Mouse (Mus musculus): ENCODE measurements around the gene Mypn.

The Mypn gene

DNA sequence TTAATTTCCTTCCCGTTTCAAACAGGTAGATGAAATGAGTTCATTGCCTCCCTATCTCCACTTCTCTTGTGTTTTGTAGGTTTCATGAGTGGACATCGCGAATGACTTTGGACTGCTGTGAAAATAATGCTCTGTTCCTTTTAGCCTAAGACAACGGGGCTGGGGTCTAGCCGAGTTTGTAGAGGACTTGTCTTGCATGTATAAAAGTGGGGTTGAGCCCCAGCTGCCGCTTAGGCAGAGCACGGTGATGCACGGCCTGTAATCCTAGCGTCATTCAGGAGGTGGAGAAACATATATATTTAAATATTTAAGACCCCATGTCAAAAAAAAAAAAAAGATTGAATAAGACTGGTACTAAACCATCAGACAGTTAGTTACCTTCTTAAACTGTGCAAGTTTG, 103.1 kb downstream of the Mypn start:
- no peak for DNase-seq (ENCODE audit: low spot score in 2 of 2)

GRCm38 (mm10) chr10:63099941-63100562, 103.7 kb downstream of the Mypn start:
- peak; percentile 39 to 70 for DNase-seq (ENCODE audit: low spot score in 2 of 2)

DNA sequence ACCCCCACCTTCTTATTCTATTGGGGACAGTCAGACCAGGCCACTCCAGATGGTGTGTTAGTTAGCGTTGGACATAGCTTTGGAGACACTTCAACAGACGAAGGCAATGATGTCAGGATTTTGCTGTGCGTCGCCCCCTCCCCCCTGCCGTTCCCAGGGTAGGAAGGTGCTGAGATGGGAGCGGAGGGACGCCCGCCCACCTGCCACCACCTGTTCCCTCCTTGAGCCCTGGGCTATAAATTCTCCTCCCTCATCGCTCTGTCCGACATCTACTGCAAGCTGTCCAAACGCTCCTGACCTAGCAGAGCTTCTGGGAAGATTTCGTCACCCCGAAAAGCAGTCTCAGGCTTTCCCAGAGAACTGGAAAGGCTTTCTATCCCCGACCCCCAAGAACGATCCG, 104.2 kb downstream of the Mypn start, which contains the start of gene Atoh7:
TSS of gene Atoh7 (plus strand) at position 131 of the 400 bp plus-strand sequence.
- no peak for DNase-seq (ENCODE audit: low spot score in 2 of 2)

- DNase-seq (ENCODE audit: low spot score in 2 of 2), result no peak
Observed at GRCm38 (mm10) chr10:63098191-63098590, 105.6 kb downstream of the Mypn start.

DNA sequence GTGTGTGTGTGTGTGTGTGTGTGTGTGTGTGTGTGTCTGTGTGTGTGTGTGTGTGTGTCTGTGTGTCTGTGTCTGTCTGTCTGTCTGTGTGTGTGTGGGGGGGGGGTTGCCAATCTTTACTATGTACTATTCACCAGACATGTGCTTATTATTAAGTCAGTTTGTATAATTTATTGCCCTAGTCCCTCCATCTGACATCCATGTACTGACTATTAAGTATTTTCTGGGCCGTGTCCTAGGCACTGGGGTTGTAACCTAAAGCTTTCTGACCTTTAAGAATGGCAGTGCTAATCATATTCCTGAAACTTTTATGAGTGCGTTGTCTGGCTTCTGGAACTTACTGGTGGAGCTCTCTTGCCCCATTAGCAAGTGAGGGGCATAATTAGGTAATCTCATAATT, 107.0 kb downstream of the Mypn start:
- no peak for DNase-seq (ENCODE audit: low spot score in 2 of 2)

DNA sequence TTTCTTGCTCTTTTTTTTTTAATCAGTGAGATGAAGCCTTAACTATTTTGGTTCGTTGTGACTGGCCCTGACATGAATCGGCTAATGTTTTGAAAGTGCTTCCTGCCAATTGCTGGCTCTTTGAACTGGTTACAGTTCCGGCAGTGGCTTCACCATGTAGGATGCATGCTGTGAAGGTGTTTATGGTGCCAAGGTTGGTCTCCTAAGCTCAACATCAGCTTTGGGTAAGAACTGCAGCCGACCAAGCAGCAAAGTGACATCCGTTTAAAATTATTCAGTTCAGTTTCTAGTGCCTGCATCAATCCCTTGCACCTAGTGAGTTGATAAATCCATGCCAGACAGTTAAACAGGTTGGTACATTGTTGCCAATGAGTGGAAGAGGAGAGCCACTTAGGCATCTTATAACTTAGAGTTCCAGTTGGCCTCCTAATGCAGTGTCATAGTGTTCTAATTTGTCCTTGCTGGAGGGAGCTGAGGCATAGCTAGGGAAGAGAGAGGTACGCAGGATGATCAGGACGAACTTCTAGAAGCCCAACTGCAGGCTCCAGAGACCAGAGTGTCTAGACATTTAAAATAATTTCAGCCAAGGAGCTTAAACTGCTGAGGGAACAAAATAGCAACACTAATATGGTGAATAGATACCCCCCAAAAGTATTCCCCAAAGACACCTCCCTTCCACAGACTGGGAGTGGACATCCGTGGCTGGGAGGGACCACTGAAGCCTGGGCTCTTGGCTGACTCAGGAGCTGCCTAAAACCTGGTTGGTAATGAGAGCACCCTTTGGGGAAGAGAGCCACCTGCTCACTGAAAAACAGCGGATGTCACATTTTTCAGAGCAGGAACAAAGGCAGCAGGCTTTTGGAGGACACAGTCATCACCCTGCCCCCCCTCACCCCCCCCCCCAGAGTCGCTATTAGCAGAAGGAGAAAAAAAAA, 110.9 kb downstream of the Mypn start:
- no peak for DNase-seq (ENCODE audit: low spot score in 2 of 2)

DNA sequence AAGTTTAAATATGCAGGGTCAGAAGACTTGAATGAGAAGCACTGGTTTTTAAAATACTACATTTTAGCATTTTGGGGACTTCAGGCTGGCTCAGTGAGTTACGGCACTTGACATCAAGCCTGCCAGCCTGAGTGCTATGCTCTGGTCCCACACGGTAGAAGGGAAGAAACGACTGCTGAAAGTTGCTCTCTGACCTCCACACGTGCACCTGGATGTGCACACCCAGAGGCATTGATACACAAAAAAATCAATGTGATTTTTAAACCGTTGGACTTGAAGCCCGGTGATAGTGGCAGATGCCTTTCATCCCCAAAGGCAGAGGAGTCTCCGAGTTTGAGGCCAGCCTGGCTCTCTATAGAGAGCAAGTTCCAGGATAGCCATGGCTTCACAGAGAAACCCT, 111.8 kb downstream of the Mypn start:
- no peak for DNase-seq (ENCODE audit: low spot score in 2 of 2)

GRCm38 (mm10) chr10:63089758-63090571, 113.8 kb downstream of the Mypn start:
- DNase-seq (ENCODE audit: low spot score in 2 of 2), result peak in 1 of 2 experiments; percentile 22

DNA sequence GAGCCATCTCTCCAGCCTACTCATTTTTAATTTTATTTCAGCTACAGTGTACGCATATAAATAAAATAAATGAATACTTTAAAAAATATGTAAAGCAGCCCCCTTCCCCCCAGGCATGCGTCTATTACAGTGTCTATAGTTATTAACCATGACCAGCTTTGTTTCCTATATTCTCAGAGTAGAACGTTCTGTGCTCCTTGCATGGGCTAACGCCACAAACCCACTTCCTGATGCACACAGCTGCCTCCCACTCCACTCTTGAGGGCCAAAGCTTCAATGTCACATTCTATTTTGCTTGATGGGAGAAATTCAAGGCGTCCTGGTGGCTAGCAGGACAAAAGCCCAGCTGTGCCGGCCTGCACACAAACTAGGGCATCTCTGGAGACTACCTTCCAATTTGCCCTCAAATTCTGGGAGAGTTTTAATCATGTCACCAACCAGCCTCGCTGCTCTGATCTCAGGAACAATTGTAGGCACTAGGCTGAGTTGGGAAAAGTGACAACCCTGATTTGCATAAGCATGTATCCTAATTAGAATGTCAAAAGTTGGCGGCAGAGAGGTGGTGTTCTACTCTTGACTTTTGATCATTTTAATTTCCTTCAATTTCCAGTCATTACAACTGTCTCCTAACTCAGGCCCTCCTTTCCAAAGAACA, 114.5 kb downstream of the Mypn start:
- no peak for DNase-seq (ENCODE audit: low spot score in 2 of 2)

GRCm38 (mm10) chr10:63086304-63086703, 117.4 kb downstream of the Mypn start:
- DNase-seq (ENCODE audit: low spot score in 2 of 2), result no peak

DNA sequence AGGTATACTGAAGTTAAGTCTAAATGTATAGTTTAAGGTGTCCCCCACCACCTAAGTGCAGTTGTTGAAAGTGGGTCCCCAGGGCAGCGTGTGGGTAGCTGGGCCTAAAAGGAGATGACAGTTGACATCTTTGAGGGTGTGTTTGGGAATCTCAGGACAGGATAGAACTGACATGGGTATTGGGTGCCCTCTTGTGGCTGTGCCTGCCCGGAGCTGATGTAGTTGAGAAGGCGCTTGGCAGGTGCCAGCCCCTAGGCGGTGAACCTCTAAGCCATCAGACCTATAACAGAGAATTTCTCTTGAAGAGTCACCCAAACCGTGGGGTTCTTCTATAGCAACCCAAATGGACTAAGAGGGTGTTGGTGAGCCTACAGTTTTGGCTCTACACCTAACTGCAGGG, 137.8 kb downstream of the Mypn start:
- peak; percentile 54 to 81 for DNase-seq (ENCODE audit: low spot score in 2 of 2)
